Mouse (Mus musculus) heart, postnatal 36 days (tissue): ENCODE results near the gene Tulp1. TPM values are rescaled to one million over a fixed set of nuclear protein-coding genes. Genes with fewer than 3 reads are reported as not detected.
A peak's percentile ranks its signal among the peaks of the same experiment; 100 is the strongest.
"Not testable (repeated sequence)": the region's sequence is repeated elsewhere in the genome, so short reads cannot be mapped to it uniquely, and the experiment has no call there.

Experiments used
- DNase-seq, 2 experiments: peaks; one replicate each; pipeline ENCODE4 v3.0.0; 2021 to 2022
- intact Hi-C: fragments of 180-260 bp; cut with DNase I; formaldehyde crosslinking; loops from one replicate; pipeline ENCODE4 v1.15.1; 2025
- total RNA-seq, 2 experiments: library from RNA; stranded (reverse); gene quantifications; 2 replicates each; pipeline ENCODE4 v1.2.3; 2021

Gene Tulp1
- total RNA-seq, 2 experiments from 2014 or later = not detected

DNA sequence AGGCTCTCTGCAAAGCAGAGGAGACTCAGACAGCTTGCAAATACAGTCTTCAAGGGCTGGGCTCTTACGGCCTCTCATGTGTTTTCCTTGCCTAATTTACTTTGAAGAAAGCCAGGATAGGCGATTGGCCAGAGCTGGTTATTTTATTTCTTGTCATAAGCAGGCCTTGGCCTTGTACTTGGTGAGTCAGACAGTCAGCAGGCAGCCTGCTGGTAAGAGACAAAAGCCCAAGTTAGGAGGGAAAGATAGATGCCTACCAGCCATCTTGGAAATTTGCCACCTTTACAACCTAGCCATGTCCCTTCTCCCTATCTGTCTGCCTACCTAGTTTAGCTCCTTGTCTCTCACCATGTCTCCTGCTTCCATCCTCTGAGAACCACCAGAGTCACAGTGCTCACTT, 6.3 kb upstream of the Tulp1 start:
- DNase-seq = no peak
- intact Hi-C loops = no loop called here

DNA sequence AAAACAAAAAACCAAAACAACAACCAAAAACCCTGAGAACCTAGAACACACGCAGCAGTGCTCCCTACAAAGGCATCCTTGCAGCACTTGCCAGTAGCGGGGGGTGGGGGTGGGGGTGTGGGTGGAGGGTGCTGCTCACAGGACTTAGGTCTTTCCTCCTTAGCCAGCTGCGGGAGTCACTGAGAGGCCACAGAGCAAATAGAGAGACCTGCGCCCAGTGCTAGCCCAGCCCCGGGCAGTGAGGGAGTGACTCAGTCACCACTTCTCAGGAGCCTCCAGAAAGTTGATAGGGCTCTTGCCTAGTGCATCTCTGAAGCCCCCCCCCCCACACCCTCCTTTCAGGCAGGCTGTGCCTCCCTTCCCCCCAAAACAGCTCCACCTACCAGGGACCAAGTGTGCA, 4.0 kb upstream of the Tulp1 start:
- no peak for DNase-seq
- intact Hi-C loops = loop anchor here (2.0 to 5.0 kb wide), 2 partner anchors 40 to 142 kb away; partner anchors contain the start of gene Rpl10a

DNA sequence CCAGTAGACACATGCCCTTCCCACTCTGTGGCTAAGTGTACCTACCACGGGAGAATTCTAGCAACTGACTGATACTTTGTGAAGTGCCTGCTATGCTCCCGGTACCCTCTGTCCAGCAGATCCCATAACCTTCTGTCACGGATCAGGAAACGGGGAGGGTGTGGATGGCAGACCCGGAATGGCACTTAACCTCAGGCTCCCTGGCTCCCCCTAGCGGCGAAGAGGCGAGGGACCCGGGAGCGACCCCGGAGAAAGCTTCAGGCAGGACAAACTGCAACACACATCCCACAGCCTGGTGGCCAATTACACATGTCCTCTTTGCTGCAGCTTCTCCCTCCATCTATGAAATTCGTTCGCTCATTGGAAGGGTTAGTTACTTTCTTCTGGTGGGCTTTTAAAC, 3.4 kb upstream of the Tulp1 start:
- peak; percentile 83 to 90 for DNase-seq
- intact Hi-C loops = loop anchor here (1.0 to 5.0 kb wide), 3 partner anchors 40 to 164 kb away; partner anchors contain the start of gene Rpl10a

DNA sequence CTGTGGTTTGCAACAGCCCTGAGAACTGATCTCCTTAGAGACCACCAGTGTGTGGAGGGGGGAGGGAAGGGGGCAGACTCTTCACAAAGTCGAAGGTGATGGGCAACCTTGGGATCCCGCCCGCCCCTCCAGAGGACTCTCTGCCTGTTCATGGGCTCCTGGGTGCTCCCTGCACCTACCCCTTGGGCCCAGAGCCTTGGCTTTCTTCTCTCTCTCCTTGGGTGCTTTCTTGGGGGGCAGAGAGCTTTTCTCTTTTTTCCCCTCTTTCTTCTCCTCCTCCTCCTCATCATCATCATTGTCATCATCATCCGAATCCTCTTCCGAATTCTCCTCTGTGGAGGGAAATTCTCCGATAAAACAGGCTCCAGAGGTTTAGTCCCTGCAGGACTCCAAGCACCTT, 1.5 kb downstream of the Tulp1 start:
- intact Hi-C loops = no loop called here
- no peak for DNase-seq

DNA sequence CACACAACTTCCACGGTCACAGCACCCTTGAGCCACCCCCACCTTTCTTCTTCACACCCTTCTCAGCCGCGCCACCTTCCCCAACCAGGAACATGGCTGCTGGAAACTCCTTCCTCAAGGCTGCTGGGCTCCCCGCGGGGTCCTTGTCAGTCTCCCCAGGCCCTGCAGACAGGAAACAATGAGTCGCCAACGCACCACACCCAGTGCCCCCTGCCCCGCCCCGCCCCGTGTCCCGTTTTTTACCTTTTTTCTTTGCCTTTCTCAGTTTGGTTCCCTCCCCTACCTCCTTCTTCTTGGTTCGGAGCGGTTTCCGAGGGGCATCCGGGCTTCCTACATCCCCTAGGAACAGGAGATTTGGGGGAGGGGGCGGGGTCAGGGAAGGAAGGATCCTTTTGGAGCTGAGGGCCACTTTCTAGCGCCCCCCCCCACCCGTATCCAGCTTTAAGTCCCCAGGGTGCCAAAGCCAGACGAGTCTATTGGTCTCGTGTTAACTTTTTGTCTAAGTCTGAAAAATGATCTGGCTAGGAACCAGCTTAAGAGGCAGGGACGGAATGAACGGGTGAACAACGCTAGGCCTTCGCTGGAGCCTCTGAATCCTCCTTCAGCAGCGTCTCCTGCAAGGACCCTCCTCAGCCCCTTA, 2.2 kb downstream of the Tulp1 start:
- no peak for DNase-seq
- intact Hi-C loops = no loop called here

DNA sequence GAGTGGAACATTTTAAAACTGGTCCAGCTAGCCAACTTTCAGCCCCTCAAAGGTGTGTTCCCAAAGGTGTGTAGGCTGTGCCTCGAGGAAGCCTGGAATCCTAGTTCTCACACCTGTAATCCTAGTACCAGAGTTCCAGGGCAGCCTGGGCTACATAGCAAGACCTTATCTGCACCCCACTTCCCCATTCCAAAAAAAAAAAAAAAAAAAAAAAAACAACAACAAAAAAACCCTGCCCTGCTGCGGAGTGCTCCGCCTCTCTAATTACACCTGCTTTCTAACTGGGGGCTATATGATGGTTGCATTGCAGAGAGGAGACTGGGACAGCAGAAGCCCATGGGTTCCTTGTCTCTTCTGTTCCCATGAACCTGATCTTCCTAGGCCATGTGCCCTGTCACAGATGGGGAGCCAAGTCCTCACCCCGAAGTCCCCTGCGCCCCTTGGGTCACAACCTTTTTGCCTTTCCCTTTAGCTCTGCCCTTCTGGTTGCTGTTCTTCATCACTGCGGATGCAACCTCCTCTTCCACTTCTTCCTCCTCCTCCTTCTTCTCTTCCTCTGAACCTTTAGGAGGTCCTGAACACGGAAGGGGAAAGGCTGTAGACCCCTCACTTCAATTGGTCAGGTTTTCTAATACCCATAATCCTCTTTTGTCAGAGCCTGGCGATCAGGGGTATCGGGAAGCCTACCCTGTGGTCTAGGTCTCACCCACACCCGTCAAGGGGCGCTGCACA, 2.9 kb downstream of the Tulp1 start:
- intact Hi-C loops = no loop called here
- no peak for DNase-seq

DNA sequence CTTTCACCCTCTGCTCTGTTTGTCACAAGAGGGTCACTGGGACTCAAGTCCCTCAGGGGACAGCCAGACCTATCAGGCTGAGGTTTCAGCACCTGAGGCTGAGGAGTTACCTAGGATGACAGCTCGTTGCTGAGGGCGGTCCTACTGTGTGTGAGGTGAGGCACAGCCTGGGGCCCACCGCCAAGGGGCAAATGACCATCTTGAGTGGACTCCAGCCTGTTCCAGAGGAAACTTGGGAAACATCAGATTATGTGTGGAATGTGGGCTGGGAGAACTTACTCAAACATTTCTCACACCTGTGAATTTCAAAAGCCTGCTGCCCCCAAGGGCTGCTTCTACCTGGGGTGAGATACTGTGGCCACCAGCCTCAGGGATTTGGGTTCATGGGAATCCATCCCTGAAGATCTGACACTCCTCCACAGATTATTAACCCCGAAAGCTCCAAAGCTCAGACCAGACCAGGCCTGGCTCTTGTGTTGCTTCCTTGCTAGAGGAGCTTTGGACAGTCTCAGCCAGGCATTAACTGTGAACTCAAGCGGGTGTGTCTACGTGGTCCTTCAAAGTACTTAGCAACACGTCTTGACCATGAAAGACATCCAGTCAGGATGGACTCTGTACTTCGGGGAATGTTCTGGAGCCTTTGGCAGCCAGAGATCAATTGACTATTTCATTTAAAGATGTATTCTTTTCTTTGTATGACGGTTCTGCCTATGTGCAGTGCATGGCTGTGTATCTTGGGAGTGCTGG, 4.3 kb downstream of the Tulp1 start:
- intact Hi-C loops = no loop called here
- DNase-seq = no peak

DNA sequence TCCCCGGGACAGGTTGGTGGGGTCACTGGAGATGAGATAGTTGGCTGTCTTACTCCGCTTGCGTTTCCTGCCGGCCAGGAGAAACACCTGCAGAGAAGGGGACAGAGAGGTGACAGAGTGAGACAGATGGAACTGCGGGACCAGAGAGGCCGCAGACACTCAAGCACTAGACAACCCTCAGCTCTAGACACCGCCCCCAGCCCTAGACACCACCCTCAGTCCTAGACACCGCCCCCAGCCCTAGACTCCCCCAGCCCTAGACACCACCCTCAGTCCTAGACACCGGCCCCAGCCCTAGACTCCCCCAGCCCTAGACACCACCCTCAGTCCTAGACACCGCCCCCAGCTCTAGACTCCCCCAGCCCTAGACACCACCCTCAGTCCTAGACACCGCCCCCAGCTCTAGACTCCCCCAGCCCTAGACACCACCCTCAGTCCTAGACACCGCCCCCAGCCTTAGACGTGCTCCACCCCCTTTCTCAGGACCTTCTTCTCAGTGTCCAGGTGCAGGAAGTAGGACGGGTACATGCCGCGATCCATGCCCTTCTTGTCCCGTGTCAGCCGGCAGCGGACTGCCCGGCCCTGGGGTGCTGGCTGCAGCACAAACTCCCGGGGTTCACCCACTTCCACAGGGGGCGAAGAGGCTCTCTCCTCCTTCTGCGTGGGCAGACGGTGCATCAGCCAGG, 6.3 kb downstream of the Tulp1 start:
- DNase-seq, intact Hi-C loops: not testable (repeated sequence)

DNA sequence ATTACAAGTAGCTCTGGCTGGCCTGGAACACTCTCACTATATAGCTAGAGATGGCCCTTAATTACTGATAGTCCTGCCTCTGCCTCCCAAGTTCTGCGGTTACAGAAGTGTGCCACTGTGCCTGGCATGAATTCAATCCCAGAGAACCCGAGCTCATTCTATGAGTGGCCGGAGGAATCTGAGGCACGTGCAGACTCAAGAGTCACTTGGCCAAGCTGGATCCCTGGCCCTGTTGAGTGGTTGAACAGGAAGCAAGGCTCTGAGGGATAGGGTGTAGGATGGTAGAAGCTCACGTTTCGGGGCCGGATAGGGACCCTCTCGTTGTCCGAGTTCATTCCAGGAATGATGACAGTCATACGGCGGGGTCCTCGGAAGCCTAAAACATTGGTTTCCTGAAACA, 9.2 kb downstream of the Tulp1 start:
- no peak for DNase-seq
- intact Hi-C loops = no loop called here

DNA sequence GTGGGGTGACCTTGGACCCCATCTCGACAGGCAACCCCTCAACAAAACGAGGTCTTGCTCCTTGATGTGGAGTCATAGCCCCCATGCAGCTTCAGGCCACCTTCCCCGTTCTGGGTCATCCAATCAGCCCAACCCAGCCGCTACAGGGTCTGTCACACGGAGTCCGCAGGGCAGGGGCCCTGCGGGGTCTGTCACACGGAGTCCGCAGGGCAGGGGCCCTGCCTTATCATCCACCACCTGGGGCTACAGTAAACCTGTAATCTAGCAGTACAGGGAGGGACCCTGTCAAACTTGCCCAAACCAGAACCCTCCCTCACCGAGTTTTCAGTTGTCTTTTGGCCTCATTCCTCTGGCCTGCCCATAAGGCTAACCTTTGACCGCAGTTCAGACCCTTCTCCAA, 13.0 kb downstream of the Tulp1 start:
- no peak for DNase-seq
- intact Hi-C loops = no loop called here

DNA sequence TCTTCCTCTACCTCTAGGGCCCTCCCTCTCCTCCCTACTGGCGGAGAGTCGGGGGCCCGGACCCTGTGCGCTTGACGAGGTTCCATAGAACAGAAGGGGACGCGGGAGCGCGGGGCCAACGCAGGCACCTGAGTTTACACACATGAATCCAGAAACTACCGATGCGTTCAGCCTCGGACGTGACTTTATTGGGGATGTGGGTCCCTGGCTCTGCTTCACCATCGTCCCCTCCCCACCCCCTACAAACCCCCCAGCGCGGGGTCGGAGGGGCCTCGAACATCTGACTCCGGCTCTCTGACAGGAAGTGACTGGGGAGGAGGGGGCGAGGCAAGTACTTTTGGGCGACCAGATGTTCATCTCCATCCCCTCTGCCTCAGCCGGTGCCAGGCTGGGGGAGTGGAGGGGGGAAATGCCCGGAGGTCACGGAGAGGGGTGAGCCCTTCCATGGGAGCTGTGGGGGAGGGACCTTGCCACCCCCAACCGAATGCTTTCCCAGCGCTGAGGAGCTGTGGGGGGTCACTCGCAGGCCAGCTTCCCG, 13.6 kb downstream of the Tulp1 start:
- DNase-seq = no peak
- intact Hi-C loops = no loop called here

DNA sequence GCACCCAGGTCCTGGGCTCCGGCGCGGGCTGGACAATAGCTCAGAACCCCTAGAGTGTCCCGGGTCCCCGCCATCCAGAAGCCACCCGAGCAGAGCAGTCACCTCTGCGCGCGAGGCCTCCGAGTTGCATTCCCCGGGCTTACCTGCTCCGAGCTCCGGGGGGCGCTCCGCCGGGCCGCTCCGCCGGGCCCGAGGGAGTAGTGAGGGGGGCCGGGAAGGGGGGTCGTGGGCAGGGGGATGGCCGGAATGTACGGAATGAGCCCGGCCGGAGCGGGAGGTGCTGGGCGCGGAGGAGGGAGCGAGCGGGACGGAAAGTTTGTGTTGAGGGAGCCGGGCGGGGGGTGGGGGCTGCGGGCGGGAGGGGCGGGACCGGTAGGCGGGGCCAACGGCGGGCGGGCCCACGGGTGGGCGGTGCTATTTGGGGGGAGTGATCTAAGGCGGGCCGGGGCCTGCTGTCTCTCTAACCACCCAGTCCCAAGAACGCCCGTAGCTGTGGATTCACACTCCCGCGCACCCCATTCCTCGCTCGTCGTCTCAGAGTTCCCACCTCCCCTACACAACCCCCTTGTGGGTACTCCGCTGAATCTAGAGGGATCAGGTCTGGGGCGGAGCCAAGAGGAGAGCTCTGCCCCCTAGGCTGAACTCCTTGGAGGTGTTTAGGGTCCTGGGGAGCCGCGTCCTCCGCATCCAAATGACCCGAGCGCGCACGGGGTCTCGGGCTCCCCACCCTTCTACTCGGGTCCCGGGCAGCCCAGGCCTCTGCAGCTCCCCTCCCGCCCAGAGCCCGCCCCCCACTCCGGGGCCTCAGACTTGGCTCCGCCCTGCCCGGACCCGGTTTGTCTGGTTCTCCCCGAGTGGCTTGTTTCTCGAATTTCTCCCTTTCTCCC, 14.3 kb downstream of the Tulp1 start, which contains the start of gene Tead3:
Gene Tead3 (minus strand): TSS at position 352 of the 887 bp plus-strand sequence.
- intact Hi-C loops = no loop called here
- peak; percentile 73 to 83 for DNase-seq

DNA sequence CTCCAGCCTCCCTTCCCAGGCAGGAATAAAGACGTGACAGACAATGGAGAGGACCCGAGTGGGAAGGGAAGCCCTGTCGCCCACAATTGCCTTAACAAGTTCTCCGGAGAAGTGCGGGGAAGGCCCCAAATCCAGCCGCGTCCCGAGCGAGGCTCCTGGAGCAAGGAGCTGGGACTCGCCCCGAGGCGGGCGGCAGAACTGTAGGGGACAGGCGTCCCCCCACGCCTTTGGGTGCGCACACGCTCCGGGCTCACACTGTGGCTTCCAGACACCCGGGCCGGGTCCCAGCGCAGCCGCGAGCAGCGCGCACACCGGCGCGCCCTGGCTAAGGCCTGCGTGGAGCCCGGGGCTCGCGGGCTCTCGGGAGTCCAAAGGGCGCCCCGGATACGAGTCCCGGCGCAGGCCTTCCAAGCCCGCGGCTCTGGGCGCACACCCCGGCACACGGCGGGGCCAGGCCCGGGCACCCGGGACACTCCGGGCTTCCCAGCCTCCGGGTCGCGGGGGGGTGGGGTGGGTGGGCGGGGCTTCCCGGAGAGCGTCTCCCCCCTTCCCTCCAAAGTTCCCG, 15.0 kb downstream of the Tulp1 start:
- intact Hi-C loops = no loop called here
- DNase-seq = peak in 1 of 2 experiments; percentile 79

DNA sequence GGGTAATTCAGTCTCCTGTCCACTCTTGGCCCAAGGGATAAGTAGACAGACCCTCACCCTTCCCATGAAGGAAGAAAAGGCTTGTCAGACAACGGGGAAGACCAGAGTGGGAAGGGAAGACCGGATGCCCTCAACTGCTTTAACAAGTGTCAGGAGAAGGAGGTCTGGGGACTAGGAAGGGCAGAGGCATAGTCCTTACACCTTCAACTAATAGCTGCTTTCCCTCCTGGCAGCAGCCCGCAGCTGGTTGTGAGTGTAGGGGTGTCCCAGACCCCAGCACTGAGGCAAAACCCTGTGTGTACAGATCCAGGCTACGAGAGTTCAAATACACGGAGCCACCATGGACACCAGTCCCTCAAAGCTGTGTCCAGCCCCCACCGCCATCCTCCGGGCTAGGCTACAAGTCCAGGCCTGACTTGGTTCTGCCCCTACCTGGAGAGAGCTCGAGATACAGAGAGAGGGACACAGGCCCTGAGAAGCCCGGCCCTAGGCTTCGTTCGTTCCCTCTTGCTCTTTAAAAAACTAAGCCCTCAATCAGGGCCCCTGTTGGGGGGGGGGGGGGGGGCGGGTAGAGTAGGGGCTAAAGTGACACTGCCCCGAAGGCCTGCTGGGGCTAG, 15.7 kb downstream of the Tulp1 start:
- no peak for DNase-seq
- intact Hi-C loops = no loop called here

DNA sequence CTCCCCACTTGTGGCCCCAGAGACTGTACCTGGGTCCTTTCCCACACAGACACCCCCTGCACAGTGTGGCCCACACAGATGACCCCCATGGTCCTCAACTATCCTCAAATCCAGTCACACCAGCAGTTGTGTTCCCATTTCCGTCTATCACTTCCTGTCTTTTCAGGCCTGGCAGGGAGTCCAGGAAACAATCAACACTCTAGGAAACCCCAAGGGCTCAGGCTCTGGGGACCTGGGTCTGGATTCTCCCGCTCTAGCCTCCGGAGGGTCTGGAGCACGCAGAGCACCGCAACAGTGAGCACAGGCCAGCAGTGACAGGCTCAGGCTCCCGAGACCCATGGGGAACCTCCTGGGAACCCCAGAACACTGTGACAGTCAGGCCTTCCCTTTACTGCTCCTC, 16.8 kb downstream of the Tulp1 start:
- no peak for DNase-seq
- intact Hi-C loops = no loop called here

DNA sequence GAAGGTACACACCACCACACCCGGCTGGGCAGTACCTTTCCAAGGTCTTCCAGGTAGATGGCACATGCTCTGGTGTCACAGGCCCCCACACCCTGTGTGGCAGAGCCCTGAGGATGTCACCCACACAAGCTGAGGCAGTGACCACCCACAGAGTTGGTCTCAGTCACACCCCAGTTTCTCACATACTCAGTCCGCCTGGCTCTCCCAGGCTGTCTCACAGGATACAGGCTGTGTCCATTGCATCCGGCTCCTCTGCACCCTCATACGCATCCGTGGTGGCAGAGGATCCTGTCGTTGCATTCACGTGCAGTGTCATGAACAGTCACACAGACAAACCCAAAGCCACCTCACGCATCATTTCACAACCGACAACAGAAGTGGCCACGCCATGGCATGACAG, 17.7 kb downstream of the Tulp1 start:
- DNase-seq = no peak
- intact Hi-C loops = no loop called here

DNA sequence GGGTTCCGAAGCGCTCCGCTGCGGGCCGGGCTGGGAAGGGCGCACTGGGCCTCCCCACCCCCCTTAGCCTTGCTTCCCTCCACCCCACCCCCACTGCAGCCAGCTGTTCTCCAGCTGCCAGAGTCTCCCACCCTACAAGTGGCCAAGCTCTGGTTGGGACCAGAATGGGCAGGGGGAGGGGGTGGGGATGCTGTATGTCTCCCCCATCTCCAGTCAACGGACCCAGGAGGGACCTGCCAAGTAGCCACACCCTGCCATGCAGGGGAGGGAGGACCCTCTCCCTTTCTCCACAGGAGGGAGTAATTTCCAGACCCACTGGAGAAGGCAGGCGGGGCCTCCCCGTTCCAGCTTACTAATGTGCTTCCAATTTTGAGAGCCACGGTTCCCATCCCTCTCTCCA, 19.1 kb downstream of the Tulp1 start:
- intact Hi-C loops = no loop called here
- DNase-seq = no peak

DNA sequence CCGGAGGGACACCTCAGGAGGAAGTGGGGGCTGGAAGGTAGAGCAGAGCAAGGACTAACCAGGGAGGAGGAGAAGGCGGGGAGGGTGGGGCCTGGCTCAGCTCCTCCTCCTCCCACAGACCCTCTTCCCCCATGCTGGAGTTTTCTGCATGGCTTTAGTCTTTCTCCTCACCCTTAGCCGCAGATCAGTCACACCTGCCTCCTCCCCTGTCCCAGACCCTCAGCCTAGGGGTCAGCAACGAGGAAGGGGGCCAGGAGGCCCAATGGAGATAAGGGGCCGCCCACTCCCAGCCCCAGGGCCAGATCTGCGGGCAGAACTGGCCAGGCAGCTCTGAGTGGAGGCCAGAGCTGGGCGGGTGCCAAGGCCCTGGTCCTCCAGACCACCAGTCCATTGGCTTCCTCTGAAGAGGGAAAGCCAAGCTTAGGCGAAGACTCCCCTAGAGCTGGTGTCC, 19.7 kb downstream of the Tulp1 start:
- intact Hi-C loops = no loop called here
- DNase-seq = no peak

DNA sequence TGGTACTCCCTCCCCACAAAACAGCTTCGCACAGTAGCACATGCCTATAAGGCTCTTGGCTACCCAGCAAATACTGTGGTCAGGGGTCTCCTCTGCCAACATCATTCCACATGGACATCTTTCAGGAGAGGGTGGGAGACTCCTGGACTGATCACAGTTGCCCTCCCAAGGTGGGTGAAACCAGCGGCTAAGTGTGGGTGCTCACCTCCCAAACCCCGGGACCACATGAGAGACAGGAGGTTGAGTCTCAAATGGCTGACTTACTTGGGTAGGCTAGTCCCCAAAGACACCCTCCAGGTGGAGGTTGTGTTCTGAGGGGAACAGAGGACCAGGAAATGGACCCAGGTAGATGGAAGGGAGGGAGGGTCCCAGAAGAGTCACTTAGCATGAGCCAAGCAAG, 20.4 kb downstream of the Tulp1 start:
- intact Hi-C loops = no loop called here
- DNase-seq = no peak
